Mouse (Mus musculus) MEL (cell line): ENCODE measurements around the gene Aldh8a1.

Experiments used
- CTCF ChIP-seq, 3 experiments: IDR thresholded peaks in 2 of 3; conservative IDR thresholded peaks in 1 of 3; 2 replicates each; pipeline ENCODE4 v1.5.1; 2011 to 2012; ENCODE audit warnings: low read length in 3 of 3, low read depth in 2 of 3, mild to moderate bottlenecking in 2 of 3, improper control_type of control experiment in 1 of 3, inconsistent platforms in 1 of 3, mixed read lengths in 1 of 3, moderate library complexity in 1 of 3; ENCODE audit not compliant: control insufficient read depth in 1 of 3, insufficient read depth in 1 of 3, poor library complexity in 1 of 3, severe bottlenecking in 1 of 3
- EP300 ChIP-seq, 2 experiments: IDR thresholded peaks; 2 replicates each; pipeline ENCODE4 v1.6.1; 2011; ENCODE audit warnings: improper control_type of control experiment in 2 of 2, low read length in 2 of 2, low read depth in 1 of 2, mild to moderate bottlenecking in 1 of 2
- GATA1 ChIP-seq: IDR thresholded peaks from 2 replicates; pipeline ENCODE4 v1.6.1; 2011; ENCODE audit warnings: low read depth, low read length, improper control_type of control experiment
- MAX ChIP-seq: IDR thresholded peaks from 2 replicates; pipeline ENCODE4 v1.6.1; 2011; ENCODE audit warnings: low read length, improper control_type of control experiment
- POLR2A ChIP-seq, 2 experiments: IDR thresholded peaks; 2 replicates each; pipeline ENCODE4 v1.6.1; 2011 to 2012; ENCODE audit warnings: low read length in 2 of 2, mild to moderate bottlenecking in 2 of 2, control low read depth in 1 of 2, improper control_type of control experiment in 1 of 2, low read depth in 1 of 2, moderate library complexity in 1 of 2; ENCODE audit not compliant: control insufficient read depth in 1 of 2, insufficient read depth in 1 of 2, poor library complexity in 1 of 2
- POLR2AphosphoS2 ChIP-seq: IDR thresholded peaks from 2 replicates; pipeline ENCODE4 v1.6.1; 2011; ENCODE audit warnings: low read length, improper control_type of control experiment
- RAD21 ChIP-seq: IDR thresholded peaks from 2 replicates; pipeline ENCODE4 v1.6.1; 2011; ENCODE audit warnings: mild to moderate bottlenecking, low read depth, low read length, improper control_type of control experiment
- TBP ChIP-seq: IDR thresholded peaks from 2 replicates; pipeline ENCODE4 v1.8.0; 2011; ENCODE audit warnings: low read depth, low read length, improper control_type of control experiment
- ZC3H11A ChIP-seq: IDR thresholded peaks from 2 replicates; pipeline ENCODE4 v1.6.1; 2012; ENCODE audit warnings: low read depth, mild to moderate bottlenecking, inconsistent platforms, low read length, improper control_type of control experiment

DNA sequence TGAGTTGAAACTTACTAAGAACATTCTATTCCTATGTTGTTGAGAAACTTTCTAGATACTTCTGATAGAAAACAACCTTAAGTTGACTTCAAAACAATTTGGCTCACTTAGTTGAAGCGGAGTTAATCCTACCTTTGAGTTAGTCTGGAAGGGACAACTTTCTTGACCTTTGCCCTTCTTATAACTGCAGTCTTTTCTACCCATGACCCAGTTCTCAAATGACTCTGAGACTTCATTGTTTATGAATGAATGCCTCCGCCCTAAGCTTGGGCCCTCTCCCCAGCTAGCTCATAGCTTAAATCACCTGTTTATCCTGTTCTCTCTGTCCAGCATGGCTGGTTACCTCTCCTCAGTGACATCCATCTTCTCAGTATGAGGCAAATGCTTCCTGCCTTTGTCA, 7.5 kb upstream of the Aldh8a1 start:
- TF ChIP-seq POLR2A (IDR thresholded peaks at IDR 0.05; ENCODE audit: control insufficient read depth in 1 of 2, insufficient read depth in 1 of 2, low read depth in 1 of 2, low read length in 2 of 2, poor library complexity in 1 of 2) (no peak), POLR2AphosphoS2 (no peak), GATA1 (no peak), EP300 (IDR thresholded peaks at IDR 0.05; ENCODE audit: low read depth in 1 of 2, low read length in 2 of 2) (no peak), TBP (no peak), CTCF (IDR thresholded peaks at IDR 0.05 in 2 of 3, conservative IDR thresholded peaks at IDR 0.05 in 1 of 3; ENCODE audit: control insufficient read depth in 1 of 3, insufficient read depth in 1 of 3, low read depth in 2 of 3, low read length in 3 of 3, poor library complexity in 1 of 3, severe bottlenecking in 1 of 3) (no peak), RAD21 (no peak), ZC3H11A (no peak), MAX (no peak)
